Mouse (Mus musculus): Measurements from ENCODE around the gene Lin52.

DNA sequence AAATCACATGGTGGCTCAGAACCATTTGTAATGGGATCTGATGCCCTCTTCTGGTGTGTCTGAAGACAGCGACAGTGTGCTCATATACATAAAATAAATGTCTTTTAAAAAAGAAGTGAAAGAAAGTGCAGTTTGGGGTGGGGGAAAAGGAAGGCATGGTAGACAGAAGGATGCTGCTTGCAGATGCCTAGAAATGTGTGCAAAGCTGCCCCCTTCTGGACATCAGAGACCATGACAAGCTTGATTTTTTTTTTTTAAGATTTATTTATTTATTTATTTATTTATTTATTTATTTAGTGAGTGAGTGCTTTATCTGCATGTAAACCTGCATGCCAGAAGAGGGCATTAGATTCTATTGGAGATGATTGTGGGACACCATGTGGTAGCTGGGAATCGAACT is 130.1 kb downstream of the Lin52 start:
- TF ChIP-seq POLR2A (IDR thresholded peaks at IDR 0.05; ENCODE audit: borderline replicate concordance, low read depth, low read length), result no peak
- no peak for TF ChIP-seq CTCF (IDR thresholded peaks at IDR 0.05; ENCODE audit: low read depth, low read length)

All from bone marrow macrophage, adult 2 months (primary cell).